Mouse (Mus musculus) natural killer cell, adult 2 months (primary cell): ENCODE results near the gene Kcnj11.
A peak's percentile ranks its signal among the peaks of the same experiment; 100 is the strongest.

ENCODE experiments used
- DNase-seq, 2 experiments: peaks; one replicate each; pipeline ENCODE4 v3.0.0; 2022; ENCODE audit warnings: low spot score in 2 of 2

The Kcnj11 gene

GRCm38 (mm10) chr7:46100563-46100962 lies at the start of gene Kcnj11:
TSS of gene Kcnj11 (minus strand) at chr7:46100764.
- peak; percentile 66 to 78 for DNase-seq

GRCm38 (mm10) chr7:46147417-46147816 lies 46.9 kb upstream of the Kcnj11 start:
- DNase-seq: no peak

- DNase-seq: no peak
These were observed 46.2 kb upstream of the Kcnj11 start for GRCm38 (mm10) chr7:46146675-46147308.

GRCm38 (mm10) chr7:46144061-46144460 lies 43.5 kb upstream of the Kcnj11 start:
- DNase-seq: no peak

GRCm38 (mm10) chr7:46138329-46138930 lies 37.9 kb upstream of the Kcnj11 start:
- DNase-seq: no peak

- no peak for DNase-seq
These were observed 33.3 kb upstream of the Kcnj11 start for GRCm38 (mm10) chr7:46133858-46134257.

GRCm38 (mm10) chr7:46132229-46132628 lies 31.7 kb upstream of the Kcnj11 start:
- no peak for DNase-seq

GRCm38 (mm10) chr7:46131806-46132205 lies 31.2 kb upstream of the Kcnj11 start:
- no peak for DNase-seq

- no peak for DNase-seq
These were observed 30.7 kb upstream of the Kcnj11 start for GRCm38 (mm10) chr7:46131266-46131665.

GRCm38 (mm10) chr7:46130723-46131122 lies 30.2 kb upstream of the Kcnj11 start:
- DNase-seq: no peak

GRCm38 (mm10) chr7:46129463-46130179 lies 29.1 kb upstream of the Kcnj11 start:
- no peak for DNase-seq

GRCm38 (mm10) chr7:46128196-46128595 lies 27.6 kb upstream of the Kcnj11 start:
- no peak for DNase-seq

- DNase-seq: no peak
These were observed 24.8 kb upstream of the Kcnj11 start for GRCm38 (mm10) chr7:46125340-46125739.

- no peak for DNase-seq
These were observed 23.9 kb upstream of the Kcnj11 start for GRCm38 (mm10) chr7:46124460-46124859.

- no peak for DNase-seq
These were observed 22.4 kb upstream of the Kcnj11 start for GRCm38 (mm10) chr7:46122964-46123363.

GRCm38 (mm10) chr7:46117035-46117434 lies 16.5 kb upstream of the Kcnj11 start:
- no peak for DNase-seq

GRCm38 (mm10) chr7:46116118-46116581 lies 15.6 kb upstream of the Kcnj11 start:
- no peak for DNase-seq

GRCm38 (mm10) chr7:46113435-46113834 lies 12.9 kb upstream of the Kcnj11 start:
- no peak for DNase-seq

- DNase-seq: no peak
These were observed 11.4 kb upstream of the Kcnj11 start for GRCm38 (mm10) chr7:46111938-46112337.

GRCm38 (mm10) chr7:46111212-46111817 lies 10.8 kb upstream of the Kcnj11 start:
- DNase-seq: no peak

GRCm38 (mm10) chr7:46110079-46110478 lies 9.5 kb upstream of the Kcnj11 start:
- DNase-seq: no peak

GRCm38 (mm10) chr7:46105484-46105883 lies 4.9 kb upstream of the Kcnj11 start:
- no peak for DNase-seq
